Mouse (Mus musculus) embryonic fibroblast, embryonic 13.5 days (primary cell): ENCODE results near the gene Zfp536.

Experiments used
- CTCF ChIP-seq: IDR thresholded peaks from 2 replicates; pipeline ENCODE4 v1.5.1; 2011; ENCODE audit warnings: mild to moderate bottlenecking, control low read depth, low read length, moderate library complexity, borderline replicate concordance; ENCODE audit not compliant: insufficient read depth
- POLR2A ChIP-seq: IDR thresholded peaks from 2 replicates; pipeline ENCODE4 v1.6.1; 2011; ENCODE audit warnings: low read depth, mild to moderate bottlenecking, control low read depth, low read length, moderate library complexity

DNA sequence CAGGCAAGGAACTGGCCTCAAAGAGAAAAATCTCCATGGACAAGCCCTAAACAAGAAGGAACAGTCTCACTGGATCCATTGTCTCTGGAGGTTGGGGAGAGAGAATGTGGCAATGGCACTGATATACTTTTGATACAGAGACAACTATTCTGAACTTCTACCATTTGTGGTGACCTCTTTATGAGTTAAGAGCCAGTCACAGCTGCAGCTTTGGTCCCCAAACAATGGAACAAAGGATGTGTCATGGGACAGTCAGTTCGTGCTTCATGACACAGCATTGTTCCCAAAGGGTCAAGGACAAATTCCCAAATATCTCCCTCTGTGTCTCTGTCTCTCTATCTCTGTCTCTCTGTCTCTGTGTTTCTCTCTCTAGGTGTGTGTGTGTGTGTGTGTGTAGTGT, 20.4 kb downstream of the Zfp536 start:
- no peak for TF ChIP-seq CTCF
- TF ChIP-seq POLR2A, result no peak
